Mouse (Mus musculus): ENCODE data around the gene Gatad2b.

- TF ChIP-seq TAL1 (IDR thresholded peaks at IDR 0.05; ENCODE audit: low read length) = no peak
- TF ChIP-seq GATA1 (IDR thresholded peaks at IDR 0.05; ENCODE audit: low read length) = no peak
These were observed 88.7 kb downstream of the Gatad2b start for GRCm38 (mm10) chr3:90381727-90382126.

Measured in erythroblast, embryonic 14.5 days (primary cell).